Mouse (Mus musculus) midbrain, embryonic 16.5 days (tissue): ENCODE results near the gene AC109138.7. TPM values are rescaled to one million over a fixed set of nuclear protein-coding genes. Genes with fewer than 3 reads are reported as not detected.

Experiments used
- ATAC-seq: fragments of 200-750 bp; cut with Nextera tagmentation; 2 replicates; pipeline ENCODE4 v1.8.0; 2017; ENCODE audit warnings: moderate TSS enrichment
- H3K27ac ChIP-seq: fragments of 300-500 bp; sonication (generic); 2 replicates; pipeline ENCODE4 v1.5.1; 2014; ENCODE audit warnings: mild to moderate bottlenecking, low read length, mixed read lengths
- H3K27me3 ChIP-seq: fragments of 300-500 bp; sonication (generic); 2 replicates; pipeline ENCODE4 v1.6.1; 2014; ENCODE audit warnings: low read depth, low read length, mixed read lengths; ENCODE audit not compliant: control insufficient read depth, insufficient read depth
- H3K36me3 ChIP-seq: fragments of 300-500 bp; sonication (generic); 2 replicates; pipeline ENCODE4 v1.6.1; 2014; ENCODE audit warnings: mild to moderate bottlenecking, low read length, moderate library complexity, mixed read lengths; ENCODE audit not compliant: control insufficient read depth, insufficient read depth
- H3K4me1 ChIP-seq: fragments of 300-500 bp; sonication (generic); 2 replicates; pipeline ENCODE4 v1.6.1; 2014; ENCODE audit warnings: mild to moderate bottlenecking, low read length, mixed read lengths; ENCODE audit not compliant: control insufficient read depth, insufficient read depth
- H3K4me2 ChIP-seq: fragments of 300-500 bp; sonication (generic); 2 replicates; pipeline ENCODE4 v1.6.1; 2014; ENCODE audit warnings: mild to moderate bottlenecking, low read length, mixed read lengths
- H3K4me3 ChIP-seq: fragments of 300-500 bp; sonication (generic); 2 replicates; pipeline ENCODE4 v1.5.1; 2014; ENCODE audit warnings: low read depth, mild to moderate bottlenecking, low read length, moderate library complexity, mixed read lengths
- H3K9ac ChIP-seq: fragments of 300-500 bp; sonication (generic); 2 replicates; pipeline ENCODE4 v1.6.1; 2014; ENCODE audit warnings: low read depth, low read length, mixed read lengths
- H3K9me3 ChIP-seq: fragments of 300-500 bp; sonication (generic); replicated peaks from 2 replicates; pipeline ENCODE4 v1.6.1; 2014; ENCODE audit warnings: mild to moderate bottlenecking, low read length, mixed read lengths; ENCODE audit not compliant: control insufficient read depth, poor library complexity, severe bottlenecking
- WGBS: fragments of 180-500 bp; shearing (Covaris S2); extraction: QIAGEN DNeasy Blood & Tissue Kit; methylation state at CpG from one replicate; pipeline ENCODE4 v1.1.7; 2014; 5-methylcytosine and 5-hydroxymethylcytosine counted together
- polyA plus RNA-seq: library from polyadenylated mRNA; unstranded; fragments of >200 nt; fragmentation: Nextera tagmentation; extraction: Ambion mirVana; gene quantifications from 2 replicates; pipeline ENCODE4 v1.2.1, GENCODE M21; 2015

AC109138.7 gene
- not detected in 2 replicates for polyA plus RNA-seq

DNA sequence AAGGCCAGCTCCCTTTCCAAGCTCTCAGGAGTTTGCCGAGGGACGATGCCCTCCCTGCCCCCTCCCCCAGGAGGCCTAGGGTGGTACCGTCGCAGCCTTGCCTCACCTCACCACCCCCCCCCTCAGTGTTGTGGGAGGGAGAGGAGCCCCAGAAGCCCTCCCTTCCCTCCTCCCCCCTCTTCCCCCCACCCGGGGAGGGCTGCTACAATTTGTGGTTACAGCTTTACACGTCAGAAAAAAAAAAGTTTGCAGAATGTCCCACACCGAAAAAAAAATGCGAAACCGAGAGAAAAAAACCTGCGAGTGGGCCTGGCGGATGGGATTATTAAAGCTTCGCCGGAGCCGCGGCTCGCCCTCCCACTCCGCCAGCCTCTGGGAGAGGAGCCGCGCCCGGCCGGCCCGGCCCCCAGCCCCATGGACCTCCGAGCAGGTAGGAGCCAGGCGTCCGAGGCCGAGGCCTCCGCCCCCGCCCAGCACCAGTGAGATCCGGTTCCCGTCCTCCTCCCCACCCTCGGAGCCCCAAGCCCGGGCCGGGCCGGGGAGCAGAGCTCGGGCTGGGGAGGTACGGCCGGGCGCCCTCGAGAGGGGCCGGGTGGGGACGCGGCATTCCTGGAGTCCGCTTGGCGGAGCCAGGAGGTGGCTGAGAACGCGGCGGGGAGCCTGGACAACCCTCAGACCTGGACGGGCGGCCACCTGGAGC is at the start of gene AC109138.7, which contains the start of gene Clcf1:
Gene AC109138.7, plus strand, starts transcription at position 287 of the 700 bp plus-strand sequence.
Gene Clcf1, plus strand, starts transcription at position 168 of the 700 bp plus-strand sequence.
- ATAC-seq = peak; percentile 15; the same call in 1 of the 2 replicates
- H3K4me3 ChIP-seq = peak within 1 kb of the TSS; percentile 50
- H3K9ac ChIP-seq = peak within 1 kb of the TSS; percentile 69
- no peaks in the 10 kb centered on the region for H3K9me3 ChIP-seq
- under 1% methylated on average over 44 of the region's 49 CpGs for WGBS
- peaks cover 16% of the 10 kb centered on the region for H3K4me1 ChIP-seq
- H3K4me2 ChIP-seq = peak within 1 kb of the TSS; percentile 93
- no peaks in the 10 kb centered on the region for H3K36me3 ChIP-seq
- peaks cover 36% of the 10 kb centered on the region for H3K27me3 ChIP-seq
- H3K27ac ChIP-seq = no peak within 1 kb of the TSS

GRCm38 (mm10) chr19:4164721-4165120 is 49.4 kb upstream of the AC109138.7 start:
- no peak for ATAC-seq
- Histone ChIP-seq H3K27me3 (no peaks in the 10 kb centered on the region), H3K27ac (no peak overlapping the region), H3K9me3 (no peaks in the 10 kb centered on the region), H3K4me1 (peaks cover 15% of the 10 kb centered on the region), H3K4me3 (no peak overlapping the region), H3K36me3 (no peaks in the 10 kb centered on the region), H3K4me2 (no peak overlapping the region), H3K9ac (no peak overlapping the region)
- 83% methylated on average over 2 of the region's 2 CpGs for WGBS

DNA sequence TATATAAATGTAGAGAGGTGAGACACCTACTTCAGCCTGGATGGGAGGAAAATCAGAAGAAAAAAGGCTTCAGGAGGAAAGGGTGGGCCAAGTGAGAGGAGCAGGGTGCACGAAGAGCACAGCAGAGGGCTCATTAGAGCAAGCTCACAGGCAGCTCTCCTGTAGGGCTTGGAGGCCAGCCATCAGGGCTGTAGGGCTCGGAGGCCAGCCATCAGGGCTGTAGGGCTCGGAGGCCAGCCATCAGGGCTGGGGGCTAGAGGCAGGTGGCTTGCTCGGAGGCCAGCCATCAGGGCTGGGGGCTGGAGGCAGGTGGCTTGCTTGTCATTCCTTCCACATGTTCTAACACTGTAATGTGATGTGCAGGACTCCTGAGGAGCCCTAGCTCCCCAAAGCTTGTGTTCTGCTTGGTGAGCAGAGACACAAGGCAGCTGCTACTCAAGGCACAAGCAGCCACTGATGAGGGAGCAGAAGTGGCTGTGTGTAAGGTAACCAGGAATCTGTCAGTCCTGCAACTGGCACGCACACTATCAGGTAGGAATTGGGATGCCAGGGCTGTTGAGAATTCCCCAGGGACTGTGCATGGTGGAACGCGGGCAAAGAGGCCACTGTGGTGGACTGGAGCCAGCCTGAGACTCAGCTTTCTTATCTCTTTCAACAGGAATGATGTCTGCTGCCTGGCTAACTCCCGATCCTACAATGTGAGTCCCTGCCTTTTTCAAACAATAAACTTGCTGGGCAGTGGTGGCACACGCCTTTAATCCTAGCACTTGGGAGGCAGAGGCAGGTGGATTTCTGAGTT is 47.3 kb upstream of the AC109138.7 start:
- H3K4me2 ChIP-seq = no peak overlapping the region
- H3K4me3 ChIP-seq = no peak overlapping the region
- no peaks in the 10 kb centered on the region for H3K9me3 ChIP-seq
- no peak overlapping the region for H3K9ac ChIP-seq
- H3K36me3 ChIP-seq = no peaks in the 10 kb centered on the region
- ATAC-seq = no peak
- no peak overlapping the region for H3K27ac ChIP-seq
- WGBS = 79% methylated on average over 9 of the region's 9 CpGs
- no peaks in the 10 kb centered on the region for H3K27me3 ChIP-seq
- H3K4me1 ChIP-seq = peaks cover 23% of the 10 kb centered on the region

DNA sequence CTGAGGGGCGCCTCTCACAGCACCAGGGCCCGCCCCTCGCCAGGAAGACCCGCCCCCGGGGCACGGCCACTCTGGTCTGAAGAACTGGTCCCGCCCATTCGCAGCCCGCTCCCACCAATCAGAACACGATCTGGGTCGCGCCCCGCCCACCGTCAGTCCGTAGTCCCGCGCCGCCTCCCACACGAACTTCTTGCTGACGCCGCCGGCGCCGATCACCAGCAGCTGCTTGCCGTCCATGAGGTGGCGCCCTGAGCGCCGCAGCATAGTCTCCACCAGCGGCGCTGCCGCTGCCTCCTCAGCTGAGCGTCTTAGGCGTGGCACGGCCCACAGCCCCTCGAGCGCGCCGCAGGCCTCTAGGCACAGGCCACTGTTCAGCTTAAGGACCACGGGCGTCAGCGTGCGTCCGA is 44.8 kb upstream of the AC109138.7 start:
- Histone ChIP-seq H3K9ac (peak overlapping the region; percentile 93), H3K36me3 (no peaks in the 10 kb centered on the region), H3K27me3 (no peaks in the 10 kb centered on the region), H3K27ac (peak overlapping the region; percentile 95), H3K4me3 (peak overlapping the region; percentile 49), H3K9me3 (no peaks in the 10 kb centered on the region), H3K4me2 (peak overlapping the region; percentile 94), H3K4me1 (peaks cover 8% of the 10 kb centered on the region)
- peak; percentile 93 for ATAC-seq
- under 1% methylated on average over 43 of the region's 43 CpGs for WGBS

- Histone ChIP-seq H3K4me1 (peaks cover 8% of the 10 kb centered on the region), H3K9ac (peak overlapping the region; percentile 93), H3K36me3 (no peaks in the 10 kb centered on the region), H3K27me3 (no peaks in the 10 kb centered on the region), H3K9me3 (no peaks in the 10 kb centered on the region), H3K4me3 (peak overlapping the region; percentile 49), H3K4me2 (peak overlapping the region; percentile 94), H3K27ac (peak overlapping the region; percentile 95)
- 3% methylated on average over 27 of the region's 27 CpGs for WGBS
- ATAC-seq = peak; percentile 61
These were observed 44.3 kb upstream of the AC109138.7 start for GRCm38 (mm10) chr19:4169810-4170209.

DNA sequence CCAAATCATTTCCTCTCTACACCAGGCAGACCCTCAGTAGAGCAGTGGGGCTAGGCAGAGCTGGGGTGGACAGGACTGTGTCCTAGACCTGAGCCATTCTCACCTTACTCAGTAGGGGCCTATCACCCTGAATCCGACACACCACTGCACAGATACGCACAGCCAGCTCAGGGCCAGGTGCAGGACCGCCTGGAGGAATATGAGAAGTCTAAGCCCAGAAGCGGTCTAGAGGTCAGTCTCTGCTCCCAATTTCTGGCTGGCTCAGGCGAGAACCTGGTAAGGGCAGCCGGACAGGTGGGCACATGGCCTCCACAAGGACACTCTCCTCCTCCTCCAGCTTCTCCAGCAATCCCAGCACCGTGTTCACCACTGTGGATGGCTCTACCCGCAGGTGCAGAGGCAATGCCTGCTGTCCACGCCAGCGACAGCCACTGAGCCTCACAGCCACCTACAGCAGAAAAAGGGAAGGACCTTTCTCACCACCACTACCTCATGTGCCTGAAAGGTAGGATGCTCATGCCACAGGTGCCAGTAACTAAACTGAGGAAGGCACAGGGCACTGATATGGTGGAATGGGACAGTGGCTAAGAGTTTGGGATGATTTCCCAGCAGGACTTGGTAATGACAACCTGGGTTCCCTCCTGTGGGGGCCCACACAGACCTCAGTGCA is 43.3 kb upstream of the AC109138.7 start:
- no peaks in the 10 kb centered on the region for H3K27me3 ChIP-seq
- H3K36me3 ChIP-seq = no peaks in the 10 kb centered on the region
- no peak overlapping the region for H3K4me3 ChIP-seq
- no peaks in the 10 kb centered on the region for H3K9me3 ChIP-seq
- no peak for ATAC-seq
- no peak overlapping the region for H3K27ac ChIP-seq
- no peak overlapping the region for H3K4me2 ChIP-seq
- 90% methylated on average over 10 of the region's 10 CpGs for WGBS
- H3K4me1 ChIP-seq = peaks cover 15% of the 10 kb centered on the region
- H3K9ac ChIP-seq = no peak overlapping the region

- H3K27me3 ChIP-seq = no peaks in the 10 kb centered on the region
- WGBS = 73% methylated on average over 13 of the region's 13 CpGs
- no peak overlapping the region for H3K9ac ChIP-seq
- H3K27ac ChIP-seq = no peak overlapping the region
- no peak overlapping the region for H3K4me3 ChIP-seq
- H3K4me1 ChIP-seq = peaks cover 15% of the 10 kb centered on the region
- no peak for ATAC-seq
- H3K4me2 ChIP-seq = no peak overlapping the region
- no peaks in the 10 kb centered on the region for H3K36me3 ChIP-seq
- no peaks in the 10 kb centered on the region for H3K9me3 ChIP-seq
These were observed 42.5 kb upstream of the AC109138.7 start for GRCm38 (mm10) chr19:4171393-4172290.

GRCm38 (mm10) chr19:4172925-4173324 is 41.2 kb upstream of the AC109138.7 start:
- Histone ChIP-seq H3K9ac (0 out of 2 replicates have a peak overlapping the region, but pooled peaks have one; percentile 6), H3K36me3 (no peaks in the 10 kb centered on the region), H3K4me3 (no peak overlapping the region), H3K4me2 (no peak overlapping the region), H3K27me3 (no peaks in the 10 kb centered on the region), H3K9me3 (no peaks in the 10 kb centered on the region), H3K27ac (no peak overlapping the region), H3K4me1 (peaks cover 15% of the 10 kb centered on the region)
- WGBS = 57% methylated on average over 11 of the region's 11 CpGs
- ATAC-seq = no peak
